Mouse (Mus musculus) megakaryocyte, embryonic 14.5 days (primary cell): Measurements from ENCODE around the gene Sept8.

Experiments
- FLI1 ChIP-seq: IDR thresholded peaks from 2 replicates; pipeline ENCODE4 v1.6.1; 2012; ENCODE audit warnings: low read length, inconsistent platforms, mixed read lengths
- GATA1 ChIP-seq: IDR thresholded peaks from 3 replicates; pipeline ENCODE4 v1.6.1; 2012; ENCODE audit warnings: mixed read lengths, low read length, inconsistent platforms, borderline replicate concordance

- TF ChIP-seq GATA1 (no peak), FLI1 (no peak)
Measured at GRCm38 (mm10) chr11:53532231-53532620, 13.2 kb downstream of the Sept8 start.
